Mouse (Mus musculus): ENCODE results near the gene Col13a1. TPM values are rescaled to one million over a fixed set of nuclear protein-coding genes. Genes with fewer than 3 reads are reported as not detected.

Col13a1 gene
- polyA plus RNA-seq, 1 experiment from 2014 or later = 3.6 TPM

DNA sequence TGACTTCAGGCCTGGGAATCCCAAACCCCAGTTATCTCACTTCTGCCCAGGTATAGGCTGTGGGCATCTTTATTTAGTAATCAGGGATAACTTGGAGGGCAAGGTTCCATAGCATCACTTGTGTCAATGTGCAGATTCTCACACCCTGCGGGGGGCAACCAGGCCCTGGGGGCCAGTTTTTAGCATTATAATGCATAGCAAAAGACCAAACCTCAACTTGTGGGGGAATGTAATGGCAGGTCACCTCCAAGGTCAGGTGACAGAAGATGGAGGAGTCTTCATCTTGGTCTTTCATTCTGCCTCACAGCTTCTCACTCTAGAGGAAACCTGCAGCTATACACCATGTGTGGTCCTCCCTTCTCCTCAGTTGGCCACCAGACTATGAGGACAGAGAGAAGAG lies 20.9 kb upstream of the Col13a1 start:
- no peak for DNase-seq (ENCODE audit: low spot score)
- no peaks in the 10 kb centered on the region for H3K27me3 ChIP-seq (ENCODE audit: low read depth, poor library complexity, severe bottlenecking)
- 68% methylated on average over 1 of the region's 1 CpGs for WGBS
- H3K9me3 ChIP-seq (replicated peaks) = no peaks in the 10 kb centered on the region
- H3K4me1 ChIP-seq = no peaks in the 10 kb centered on the region
- H3K4me3 ChIP-seq = no peak overlapping the region
- H3K27ac ChIP-seq (replicated peaks) = no peak overlapping the region
- no peaks in the 10 kb centered on the region for H3K36me3 ChIP-seq

DNA sequence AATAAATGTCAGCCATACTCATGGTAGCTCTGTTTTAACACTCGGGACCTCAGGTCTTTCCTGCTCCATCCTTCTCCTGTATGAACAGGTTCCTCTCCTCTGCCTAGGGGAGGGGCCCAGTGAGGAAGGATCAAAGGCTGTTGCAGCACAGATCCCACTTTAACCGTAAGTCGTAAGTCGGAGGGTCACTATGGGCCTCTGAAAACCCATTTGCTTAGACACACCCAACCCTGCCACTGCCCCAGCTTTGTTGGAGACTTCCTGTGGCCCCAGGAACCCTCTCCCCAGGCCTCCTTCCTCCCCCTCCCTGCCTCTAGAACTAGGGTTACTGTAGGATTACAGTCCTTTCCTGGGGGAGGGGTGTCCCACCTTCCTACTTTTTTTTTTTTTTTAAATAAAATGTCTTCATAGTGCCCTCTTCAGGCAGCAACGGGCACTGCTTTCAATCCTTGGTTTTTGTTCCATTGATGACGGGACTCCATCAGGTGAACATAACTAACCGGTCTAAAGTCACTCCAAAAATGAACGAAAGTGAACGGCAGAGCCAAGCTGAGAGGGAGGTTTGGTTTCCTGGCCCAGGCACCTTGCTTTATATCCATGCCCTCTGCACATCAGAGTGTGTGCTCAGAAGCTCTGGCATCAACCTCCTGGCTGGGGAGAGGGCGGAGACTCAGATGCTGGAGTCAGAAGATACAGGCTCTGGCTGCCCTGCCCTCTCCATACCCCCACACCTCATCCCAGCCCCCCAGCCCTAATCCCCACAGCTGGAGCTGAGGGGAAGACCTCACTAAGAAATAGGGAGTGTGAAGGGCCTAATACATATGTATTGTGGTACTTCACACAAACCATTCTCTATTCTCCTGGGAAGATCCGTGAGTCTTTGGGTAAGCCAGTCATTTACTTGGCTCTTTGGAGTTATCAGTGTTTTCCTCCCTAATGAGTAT lies 12.8 kb upstream of the Col13a1 start:
- Histone ChIP-seq H3K4me3 (no peak overlapping the region), H3K36me3 (no peaks in the 10 kb centered on the region), H3K27ac (replicated peaks) (no peak overlapping the region), H3K27me3 (ENCODE audit: low read depth, poor library complexity, severe bottlenecking) (no peaks in the 10 kb centered on the region), H3K9me3 (replicated peaks) (no peaks in the 10 kb centered on the region), H3K4me1 (peaks cover 12% of the 10 kb centered on the region)
- WGBS = 31% methylated on average over 11 of the region's 11 CpGs
- DNase-seq (ENCODE audit: low spot score) = no peak

DNA sequence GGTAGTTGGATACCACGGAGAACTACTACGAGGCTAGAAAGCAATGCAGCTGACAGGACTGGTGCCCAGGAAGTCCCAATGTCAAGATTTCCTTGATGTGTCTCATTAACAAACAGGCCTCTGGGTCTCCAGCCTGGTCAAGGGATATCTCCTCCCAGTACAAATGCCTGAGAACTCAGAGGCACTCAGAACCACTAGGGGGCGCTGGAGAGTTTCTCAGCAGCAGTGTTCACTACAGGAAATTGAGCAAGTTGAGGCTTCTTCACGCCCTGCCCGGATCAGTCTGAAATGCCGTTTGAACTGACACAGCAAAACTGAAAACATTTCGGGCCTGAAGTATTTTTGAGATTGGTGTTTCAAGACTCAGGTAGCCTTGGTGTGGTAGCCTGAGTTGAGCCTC lies 1.5 kb upstream of the Col13a1 start:
- Histone ChIP-seq H3K4me1 (peaks cover 34% of the 10 kb centered on the region), H3K36me3 (no peaks in the 10 kb centered on the region), H3K4me3 (no peak overlapping the region), H3K27me3 (ENCODE audit: low read depth, poor library complexity, severe bottlenecking) (peaks cover 76% of the 10 kb centered on the region), H3K27ac (replicated peaks) (no peak overlapping the region), H3K9me3 (replicated peaks) (no peaks in the 10 kb centered on the region)
- WGBS = 7% methylated on average over 7 of the region's 7 CpGs
- DNase-seq (ENCODE audit: low spot score) = peak; percentile 92

DNA sequence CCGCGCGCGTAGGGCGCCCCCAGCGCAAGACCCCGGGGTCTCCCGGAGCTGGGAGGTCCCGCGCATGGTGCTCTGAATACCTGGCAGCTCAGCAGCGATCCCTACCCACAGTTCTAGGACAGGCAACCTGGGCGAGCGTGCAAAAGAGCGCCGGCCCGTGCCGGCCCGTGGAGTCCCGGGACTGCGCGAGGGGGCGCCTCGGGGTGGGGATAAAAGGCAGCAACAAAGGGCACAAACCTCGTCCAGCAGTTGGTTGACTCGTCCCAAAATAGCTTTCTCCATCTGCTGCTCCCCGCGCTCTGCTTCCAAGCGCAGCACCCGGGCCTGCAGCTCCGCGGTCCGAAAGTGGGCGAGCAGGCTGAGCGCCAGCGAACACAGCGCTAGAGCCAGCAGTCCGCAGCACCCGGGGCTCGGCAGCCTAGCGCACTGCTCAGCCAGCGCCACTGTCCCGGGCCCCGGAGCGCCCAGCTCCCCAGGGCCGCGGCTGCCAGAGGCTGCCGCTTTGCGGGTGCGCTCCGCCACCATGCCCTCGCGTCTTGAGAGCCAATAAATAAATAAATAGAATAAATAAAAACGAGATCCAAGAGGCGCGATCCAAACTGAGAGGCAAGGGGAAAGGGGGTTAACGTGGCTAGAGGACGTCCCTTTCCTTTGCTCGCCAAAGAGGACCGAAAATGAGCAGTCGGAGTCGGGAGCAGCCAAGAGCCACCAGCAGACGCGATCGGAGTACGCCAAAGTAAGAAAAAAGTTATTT lies 619 bp downstream of the Col13a1 start:
- Histone ChIP-seq H3K27me3 (ENCODE audit: low read depth, poor library complexity, severe bottlenecking) (peaks cover 94% of the 10 kb centered on the region), H3K36me3 (no peaks in the 10 kb centered on the region), H3K4me3 (peak overlapping the region; percentile 61), H3K27ac (replicated peaks) (peak overlapping the region; percentile 10), H3K4me1 (peaks cover 34% of the 10 kb centered on the region), H3K9me3 (replicated peaks) (no peaks in the 10 kb centered on the region)
- under 1% methylated on average over 65 of the region's 65 CpGs for WGBS
- DNase-seq (ENCODE audit: low spot score) = peak; percentile 69

DNA sequence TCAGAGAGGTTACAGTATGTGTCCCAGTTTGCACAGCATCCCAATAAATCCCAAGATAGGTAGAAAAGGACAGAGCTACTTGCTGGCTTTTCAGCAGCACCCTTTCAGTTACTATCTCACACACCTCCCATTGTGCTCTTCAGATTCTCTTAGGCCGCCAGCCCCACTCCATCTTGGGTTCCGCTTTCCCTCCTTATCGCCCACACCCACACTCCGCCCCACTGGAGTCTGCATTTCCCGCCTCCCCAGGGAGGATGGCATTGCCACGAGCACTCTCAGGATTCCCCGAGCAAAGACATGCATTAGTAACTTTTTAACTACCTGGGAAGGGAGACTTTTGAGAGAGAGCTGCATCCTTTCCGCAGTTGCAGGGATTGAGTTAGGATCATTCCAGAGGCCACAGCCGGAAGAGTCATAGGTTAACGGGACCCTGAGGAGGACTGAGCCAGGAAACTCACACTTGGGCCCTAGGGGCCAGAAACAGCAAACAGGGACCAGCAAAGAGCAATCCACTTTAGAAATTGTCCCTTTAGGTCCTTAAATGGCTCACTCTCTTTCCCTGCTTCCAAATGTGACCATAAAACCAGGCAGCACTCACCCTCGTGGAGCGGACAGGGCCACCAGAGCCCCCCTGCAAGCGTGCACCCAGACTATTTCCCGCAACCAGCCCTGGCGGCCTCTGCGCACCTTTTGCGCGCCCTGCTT lies 1.4 kb downstream of the Col13a1 start:
- peaks cover 34% of the 10 kb centered on the region for H3K4me1 ChIP-seq
- 5% methylated on average over 18 of the region's 18 CpGs for WGBS
- H3K27ac ChIP-seq (replicated peaks) = peak overlapping the region; percentile 10; the same call in 1 of the 2 replicates
- DNase-seq (ENCODE audit: low spot score) = no peak
- H3K27me3 ChIP-seq (ENCODE audit: low read depth, poor library complexity, severe bottlenecking) = peaks cover 94% of the 10 kb centered on the region
- peak overlapping the region; percentile 61 for H3K4me3 ChIP-seq
- no peaks in the 10 kb centered on the region for H3K9me3 ChIP-seq (replicated peaks)
- H3K36me3 ChIP-seq = no peaks in the 10 kb centered on the region

DNA sequence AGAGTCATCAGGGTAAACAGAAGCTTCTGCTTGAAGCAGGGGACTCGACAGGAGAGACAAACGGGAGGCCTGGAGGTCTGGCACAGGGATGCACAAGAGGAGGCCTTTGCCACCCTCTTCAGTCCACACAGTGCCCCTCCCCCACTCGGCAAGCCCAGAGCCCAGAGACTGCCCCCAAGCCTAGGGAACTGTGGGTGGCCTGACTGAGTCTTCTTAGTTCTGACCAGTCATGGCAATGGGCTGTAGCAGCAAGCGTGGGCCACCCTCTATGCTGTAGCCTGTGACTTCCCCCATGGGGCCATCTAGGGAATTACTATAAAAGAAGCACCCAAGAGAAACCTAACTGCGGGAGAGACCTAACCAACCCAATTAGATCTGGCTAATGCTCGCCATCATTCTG lies 1.9 kb downstream of the Col13a1 start:
- WGBS = 3% methylated on average over 6 of the region's 6 CpGs
- peaks cover 97% of the 10 kb centered on the region for H3K27me3 ChIP-seq (ENCODE audit: low read depth, poor library complexity, severe bottlenecking)
- no peaks in the 10 kb centered on the region for H3K36me3 ChIP-seq
- peaks cover 40% of the 10 kb centered on the region for H3K4me1 ChIP-seq
- DNase-seq (ENCODE audit: low spot score) = peak; percentile 21
- no peak overlapping the region for H3K27ac ChIP-seq (replicated peaks)
- H3K4me3 ChIP-seq = no peak overlapping the region; the same call in 1 of the 2 replicates
- no peaks in the 10 kb centered on the region for H3K9me3 ChIP-seq (replicated peaks)

DNA sequence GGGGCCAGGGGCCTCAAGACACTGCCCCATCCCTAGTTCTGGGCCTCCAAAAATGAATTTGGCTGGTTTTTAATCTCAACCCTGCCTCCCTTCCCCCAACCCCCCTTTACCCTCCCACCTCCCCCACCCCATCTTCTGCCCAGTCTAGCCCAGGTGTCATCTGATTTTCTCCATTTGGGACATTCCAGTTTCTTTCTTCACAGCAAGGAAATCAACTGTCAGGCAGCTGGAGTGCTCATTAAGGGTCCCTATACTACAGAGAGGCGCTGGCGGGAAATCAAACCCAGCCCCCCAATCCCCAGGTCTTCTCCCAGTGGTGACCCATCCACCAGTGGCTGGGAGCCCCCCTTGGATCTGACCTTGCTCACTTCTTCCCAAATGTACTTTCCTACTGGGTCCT lies 4.3 kb downstream of the Col13a1 start:
- Histone ChIP-seq H3K36me3 (no peaks in the 10 kb centered on the region), H3K27me3 (ENCODE audit: low read depth, poor library complexity, severe bottlenecking) (peaks cover 82% of the 10 kb centered on the region), H3K27ac (replicated peaks) (no peak overlapping the region), H3K4me1 (peaks cover 45% of the 10 kb centered on the region), H3K4me3 (no peak overlapping the region), H3K9me3 (replicated peaks) (no peaks in the 10 kb centered on the region)
- WGBS = 68% methylated on average over 2 of the region's 2 CpGs
- no peak for DNase-seq (ENCODE audit: low spot score)

DNA sequence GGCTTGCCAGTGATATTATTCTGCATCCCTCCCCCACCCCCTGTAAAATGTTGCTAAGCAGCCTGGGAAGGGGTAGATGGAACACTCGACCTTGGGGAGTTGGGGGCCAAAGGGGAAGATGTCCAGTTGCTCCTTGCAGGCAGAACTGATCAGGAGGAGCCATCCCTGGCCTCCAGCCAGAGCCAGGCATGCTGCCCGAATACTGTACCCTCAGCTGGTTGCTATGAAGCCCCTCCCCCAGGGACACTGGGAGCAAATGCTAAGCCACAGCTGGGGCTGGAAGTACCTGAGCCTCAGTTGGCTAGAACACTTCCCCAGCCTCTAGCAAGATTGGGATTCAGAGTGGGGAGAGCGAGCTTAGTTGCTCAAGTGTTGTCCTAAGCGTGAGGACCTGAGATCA lies 6.9 kb downstream of the Col13a1 start:
- 13% methylated on average over 4 of the region's 4 CpGs for WGBS
- Histone ChIP-seq H3K36me3 (no peaks in the 10 kb centered on the region), H3K27ac (replicated peaks) (no peak overlapping the region), H3K4me3 (no peak overlapping the region), H3K4me1 (peaks cover 20% of the 10 kb centered on the region), H3K9me3 (replicated peaks) (no peaks in the 10 kb centered on the region), H3K27me3 (ENCODE audit: low read depth, poor library complexity, severe bottlenecking) (peaks cover 56% of the 10 kb centered on the region)
- no peak for DNase-seq (ENCODE audit: low spot score)

DNA sequence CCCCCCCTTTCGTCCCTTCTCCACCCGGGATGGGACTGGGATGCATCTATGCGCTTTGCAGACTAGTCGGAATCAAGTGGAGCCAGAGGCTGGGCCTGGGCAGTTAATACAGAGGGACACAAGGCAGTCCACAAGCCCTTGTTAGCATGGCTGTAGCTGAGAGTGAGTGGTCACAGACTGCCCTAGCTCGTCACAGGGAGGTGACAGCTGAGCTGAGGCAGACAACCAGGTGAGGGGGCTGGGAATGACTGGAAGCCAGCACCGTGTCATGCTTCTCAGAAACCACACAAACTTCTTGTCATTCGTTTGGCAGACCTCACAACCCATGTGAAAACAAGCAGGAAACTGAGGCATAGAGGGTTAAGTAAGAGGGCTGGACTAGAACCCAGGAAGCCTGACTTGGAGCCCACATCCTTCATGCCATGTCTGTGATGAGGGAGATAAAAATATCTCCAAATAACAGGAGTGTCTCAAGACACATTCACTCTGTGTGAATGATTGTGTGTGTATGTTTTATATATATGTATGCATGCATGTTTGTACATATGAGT lies 10.8 kb downstream of the Col13a1 start:
- no peak overlapping the region for H3K4me3 ChIP-seq
- 84% methylated on average over 7 of the region's 7 CpGs for WGBS
- peaks cover 21% of the 10 kb centered on the region for H3K4me1 ChIP-seq
- no peak overlapping the region for H3K27ac ChIP-seq (replicated peaks)
- no peaks in the 10 kb centered on the region for H3K36me3 ChIP-seq
- no peaks in the 10 kb centered on the region for H3K9me3 ChIP-seq (replicated peaks)
- no peak for DNase-seq (ENCODE audit: low spot score)
- H3K27me3 ChIP-seq (ENCODE audit: low read depth, poor library complexity, severe bottlenecking) = peaks cover 17% of the 10 kb centered on the region

DNA sequence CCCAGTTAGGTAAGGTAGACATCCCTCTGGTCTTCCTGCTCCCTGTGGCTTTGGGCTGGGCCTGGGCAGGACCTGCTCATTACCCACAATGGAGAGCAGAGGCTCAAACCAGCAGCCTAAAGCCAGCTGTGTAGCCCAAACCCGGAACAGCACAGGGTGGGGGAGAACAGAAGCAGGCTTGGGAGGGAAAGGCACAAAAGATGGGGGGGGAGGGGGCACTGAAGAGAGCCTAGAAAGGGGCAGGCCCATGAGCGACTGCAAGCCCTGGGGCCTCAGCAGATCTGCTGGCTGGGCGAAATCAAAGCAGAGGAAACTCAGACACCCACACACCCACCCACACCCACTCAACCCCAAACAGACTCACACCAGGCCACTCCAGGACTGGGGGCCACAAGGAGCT lies 11.7 kb downstream of the Col13a1 start:
- H3K4me3 ChIP-seq = no peak overlapping the region
- H3K4me1 ChIP-seq = peaks cover 18% of the 10 kb centered on the region
- WGBS = 63% methylated on average over 3 of the region's 3 CpGs
- H3K27me3 ChIP-seq (ENCODE audit: low read depth, poor library complexity, severe bottlenecking) = peaks cover 10% of the 10 kb centered on the region
- H3K27ac ChIP-seq (replicated peaks) = 0 out of 2 replicates have a peak overlapping the region, but pooled peaks have one; percentile 30
- DNase-seq (ENCODE audit: low spot score) = no peak
- H3K36me3 ChIP-seq = no peaks in the 10 kb centered on the region
- H3K9me3 ChIP-seq (replicated peaks) = no peaks in the 10 kb centered on the region

DNA sequence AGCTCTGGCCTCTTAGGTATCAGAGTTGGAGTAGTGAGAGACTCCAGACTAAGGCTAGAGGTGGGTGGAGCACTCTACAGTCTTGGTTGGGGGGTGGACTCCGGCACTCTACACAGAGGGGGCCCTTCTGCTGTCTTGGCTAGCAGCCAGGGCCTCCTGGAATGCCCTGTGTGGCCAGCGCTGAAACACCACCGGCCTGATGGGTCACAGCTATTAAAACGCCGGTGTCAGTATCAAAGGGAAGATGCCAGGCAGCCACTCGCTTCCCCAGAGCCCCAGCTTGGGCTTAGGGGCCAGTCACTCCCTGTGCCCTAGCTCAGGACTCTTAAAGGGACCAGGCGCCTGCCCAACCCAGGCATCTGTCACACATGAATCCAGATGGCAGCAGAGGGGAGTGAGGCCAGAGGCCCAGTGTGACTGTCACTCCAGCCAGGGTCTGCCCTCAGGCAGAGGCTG lies 13.5 kb downstream of the Col13a1 start:
- Histone ChIP-seq H3K4me1 (peaks cover 7% of the 10 kb centered on the region; the same call in 1 of the 2 replicates), H3K27me3 (ENCODE audit: low read depth, poor library complexity, severe bottlenecking) (no peaks in the 10 kb centered on the region), H3K27ac (replicated peaks) (no peak overlapping the region), H3K4me3 (no peak overlapping the region), H3K9me3 (replicated peaks) (no peaks in the 10 kb centered on the region), H3K36me3 (no peaks in the 10 kb centered on the region)
- DNase-seq (ENCODE audit: low spot score) = no peak
- 44% methylated on average over 7 of the region's 7 CpGs for WGBS

DNA sequence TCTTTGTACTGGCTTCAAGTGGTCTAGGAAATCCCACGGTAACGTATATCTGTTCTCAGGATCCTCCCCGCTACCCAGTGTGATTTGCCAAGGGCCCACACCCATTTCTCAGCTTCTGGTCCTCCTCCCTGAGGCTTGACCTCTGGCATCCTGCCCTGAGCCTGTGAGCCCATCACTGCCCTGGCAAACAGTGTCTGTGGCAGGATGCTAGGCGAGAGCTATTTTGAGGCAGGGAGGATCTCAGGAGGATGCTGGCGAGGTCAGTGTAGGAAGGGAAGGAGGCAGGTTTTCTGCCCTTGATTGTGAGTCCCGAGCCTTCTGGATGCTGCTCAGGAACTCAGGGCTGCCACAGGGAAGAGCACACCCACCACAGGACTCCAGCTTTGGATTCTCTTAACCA lies 22.2 kb downstream of the Col13a1 start:
- no peak overlapping the region for H3K27ac ChIP-seq (replicated peaks)
- no peak overlapping the region for H3K4me3 ChIP-seq
- DNase-seq (ENCODE audit: low spot score) = no peak
- H3K4me1 ChIP-seq = 0 out of 2 replicates have a peak, but pooled peaks cover 3% of the 10 kb centered on the region
- 85% methylated on average over 6 of the region's 6 CpGs for WGBS
- H3K27me3 ChIP-seq (ENCODE audit: low read depth, poor library complexity, severe bottlenecking) = no peaks in the 10 kb centered on the region
- no peaks in the 10 kb centered on the region for H3K36me3 ChIP-seq
- no peaks in the 10 kb centered on the region for H3K9me3 ChIP-seq (replicated peaks)
